Mouse (Mus musculus): ENCODE measurements at regions not wholly inside any gene's neighbourhood (a gene's known extent, or its start where the extent isn't known, plus 50 kb on each side); places are given as distances from the start of the nearest gene placed in this dataset.

DNA sequence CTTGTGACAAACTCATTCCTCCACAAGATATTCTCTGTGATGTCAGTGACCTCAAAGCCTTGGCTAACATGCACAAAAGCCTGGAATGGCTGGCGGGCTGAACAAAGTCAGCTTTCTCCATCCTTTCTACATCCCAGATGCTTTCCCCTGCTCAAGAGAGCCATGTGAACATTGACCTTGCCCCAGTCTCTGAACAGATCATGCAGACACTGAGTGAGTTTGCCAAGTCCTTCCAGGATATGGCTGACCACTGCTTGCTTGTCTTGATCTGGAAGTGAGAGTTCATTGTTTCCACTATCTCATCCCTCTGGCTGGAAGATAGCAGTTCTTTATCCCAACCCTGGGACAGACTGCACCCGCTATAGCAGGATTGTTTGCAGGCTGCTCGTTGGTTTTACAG lies 103.7 kb downstream of the Tnfsf18 start:
- no peak for TF ChIP-seq CEBPB (IDR thresholded peaks at IDR 0.05; ENCODE audit: low read depth)
- no peak for TF ChIP-seq MAX (IDR thresholded peaks at IDR 0.05)

Data from C2C12 (cell line).